Mouse (Mus musculus) limb, embryonic 11.5 days (tissue): ENCODE data around the gene Ang. TPM values are rescaled to one million over a fixed set of nuclear protein-coding genes. Genes with fewer than 3 reads are reported as not detected.

Experiments
- ATAC-seq: fragments of 200-750 bp; cut with Nextera tagmentation; 2 replicates; pipeline ENCODE4 v1.8.0; 2017; ENCODE audit warnings: low read depth; ENCODE audit not compliant: insufficient number of reproducible peaks, low FRiP score, low TSS enrichment
- DNase-seq: peaks from one replicate; pipeline ENCODE4 v3.0.0-alpha.2; 2015; ENCODE audit warnings: low spot score
- H3K27ac ChIP-seq: fragments of 300-500 bp; sonication (generic); replicated peaks from 2 replicates; pipeline ENCODE4 v1.5.1; 2014; ENCODE audit warnings: low read depth, mild to moderate bottlenecking, low read length
- H3K27me3 ChIP-seq: fragments of 300-500 bp; sonication (generic); 2 replicates; pipeline ENCODE4 v1.6.1; 2014; ENCODE audit warnings: mild to moderate bottlenecking, low read length, mixed read lengths; ENCODE audit not compliant: control insufficient read depth, insufficient read depth
- H3K36me3 ChIP-seq: fragments of 300-500 bp; sonication (generic); 2 replicates; pipeline ENCODE4 v1.6.1; 2014; ENCODE audit warnings: mild to moderate bottlenecking, low read length, moderate library complexity, mixed read lengths; ENCODE audit not compliant: control insufficient read depth, insufficient read depth
- H3K4me1 ChIP-seq: fragments of 300-500 bp; sonication (generic); 2 replicates; pipeline ENCODE4 v1.6.1; 2014; ENCODE audit warnings: low read length, mixed read lengths; ENCODE audit not compliant: control insufficient read depth, insufficient read depth
- H3K4me2 ChIP-seq: fragments of 300-500 bp; sonication (generic); 2 replicates; pipeline ENCODE4 v1.6.1; 2014; ENCODE audit warnings: low read depth, mild to moderate bottlenecking, moderate library complexity; ENCODE audit not compliant: severe bottlenecking
- H3K4me3 ChIP-seq: fragments of 300-500 bp; sonication (generic); 2 replicates; pipeline ENCODE4 v1.5.1; 2014; ENCODE audit warnings: low read depth, low read length
- H3K9ac ChIP-seq: fragments of 300-500 bp; sonication (generic); 2 replicates; pipeline ENCODE4 v1.6.1; 2014; ENCODE audit warnings: mild to moderate bottlenecking, low read length
- H3K9me3 ChIP-seq: fragments of 300-500 bp; sonication (generic); 2 replicates; pipeline ENCODE4 v1.6.1; 2016; ENCODE audit warnings: low read length; ENCODE audit not compliant: control insufficient read depth
- WGBS: fragments of 180-500 bp; shearing (Covaris S2); extraction: QIAGEN DNeasy Blood & Tissue Kit; methylation state at CpG from one replicate; pipeline ENCODE4 v1.1.7; 2014; 5-methylcytosine and 5-hydroxymethylcytosine counted together
- polyA plus RNA-seq: library from polyadenylated mRNA; unstranded; fragments of >200 nt; fragmentation: Nextera tagmentation; extraction: Ambion mirVana; gene quantifications from 2 replicates; pipeline ENCODE4 v1.2.1, GENCODE M21; 2014

Gene Ang
- polyA plus RNA-seq, 1 experiment from 2014 or later: 2.2 TPM

DNA sequence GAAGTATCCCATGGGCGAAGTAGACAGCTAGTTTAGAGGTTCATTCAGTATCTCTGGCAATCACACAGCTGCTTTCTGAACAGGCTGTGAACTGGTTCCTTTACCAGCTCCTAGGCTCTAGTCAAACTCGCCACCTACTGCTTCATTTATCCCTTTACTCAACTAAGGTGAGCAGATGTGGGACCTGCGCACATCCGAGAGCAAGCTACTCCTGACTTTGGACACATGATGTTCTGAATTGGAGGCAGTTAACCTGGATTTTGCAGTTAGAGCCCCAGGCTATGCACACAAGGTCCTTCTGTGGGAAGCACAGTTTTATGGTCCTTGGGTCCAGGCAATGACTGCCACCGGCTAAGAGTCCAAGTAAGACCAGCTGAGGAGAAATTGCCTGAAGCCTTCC, 30.2 kb upstream of the Ang start:
- no peak overlapping the region for H3K9ac ChIP-seq

DNA sequence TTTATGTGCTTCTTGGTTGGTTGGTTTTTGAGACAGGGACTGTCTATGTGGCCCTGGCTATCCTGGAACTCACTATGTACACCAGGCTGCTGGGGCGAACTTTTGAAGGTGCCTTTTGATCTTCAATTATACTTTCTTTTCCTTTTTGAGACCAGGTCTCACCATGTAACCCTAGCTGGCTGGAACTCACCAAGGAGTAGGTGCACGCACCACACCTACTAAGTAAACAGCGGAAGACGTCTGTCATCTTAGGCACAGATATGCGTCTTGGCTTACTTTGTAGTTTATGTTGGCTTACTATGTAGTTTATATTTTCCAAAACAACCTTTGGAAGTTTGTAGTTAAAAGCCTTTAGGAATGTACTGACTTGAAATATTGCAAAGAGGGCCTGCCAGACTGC, 22.0 kb upstream of the Ang start:
- no peak overlapping the region for H3K9ac ChIP-seq
- no peak overlapping the region for H3K4me2 ChIP-seq
- ATAC-seq (no peak), DNase-seq (no peak)
- H3K36me3 ChIP-seq: no peaks in the 10 kb centered on the region
- 94% methylated on average over 5 of the region's 5 CpGs for WGBS
- H3K4me1 ChIP-seq: no peaks in the 10 kb centered on the region
- H3K27me3 ChIP-seq: no peaks in the 10 kb centered on the region
- no peaks in the 10 kb centered on the region for H3K9me3 ChIP-seq
- no peak overlapping the region for H3K4me3 ChIP-seq
- no peak overlapping the region for H3K27ac ChIP-seq

More for the DNA sequence above, 30.2 kb upstream of the Ang start:
- WGBS: 76% methylated on average over 5 of the region's 5 CpGs
- Histone ChIP-seq H3K36me3 (no peaks in the 10 kb centered on the region), H3K27ac (no peak overlapping the region), H3K27me3 (no peaks in the 10 kb centered on the region), H3K4me1 (no peaks in the 10 kb centered on the region), H3K9me3 (no peaks in the 10 kb centered on the region), H3K4me2 (no peak overlapping the region), H3K4me3 (no peak overlapping the region)
- ATAC-seq (no peak), DNase-seq (no peak)

DNA sequence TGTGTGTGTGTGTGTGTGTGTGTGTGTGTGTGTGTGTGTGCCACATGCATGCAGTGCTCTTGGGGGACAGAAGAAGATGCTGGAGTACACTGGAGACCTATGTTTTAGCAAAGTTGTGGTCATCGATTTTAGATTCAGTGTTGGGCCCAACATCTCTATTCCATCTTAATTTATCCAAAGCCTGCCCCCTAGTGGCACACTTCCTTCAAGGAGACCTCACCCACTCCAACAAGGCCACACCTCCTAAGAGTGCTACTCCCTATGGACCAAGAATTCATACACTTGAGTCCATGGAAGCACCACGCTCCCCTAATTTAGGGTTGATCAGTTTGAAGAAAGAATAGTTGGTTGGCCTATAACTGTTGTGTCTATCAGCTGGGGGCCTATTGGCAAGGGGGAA, 21.3 kb upstream of the Ang start:
- H3K4me1 ChIP-seq: no peaks in the 10 kb centered on the region
- DNase-seq: peak; percentile 42
- H3K4me3 ChIP-seq: no peak overlapping the region
- no peak overlapping the region for H3K4me2 ChIP-seq
- no peaks in the 10 kb centered on the region for H3K36me3 ChIP-seq
- no peak overlapping the region for H3K9ac ChIP-seq
- no peak for ATAC-seq
- no peaks in the 10 kb centered on the region for H3K9me3 ChIP-seq
- no peak overlapping the region for H3K27ac ChIP-seq
- WGBS: 84% methylated on average over 2 of the region's 2 CpGs
- no peaks in the 10 kb centered on the region for H3K27me3 ChIP-seq

DNA sequence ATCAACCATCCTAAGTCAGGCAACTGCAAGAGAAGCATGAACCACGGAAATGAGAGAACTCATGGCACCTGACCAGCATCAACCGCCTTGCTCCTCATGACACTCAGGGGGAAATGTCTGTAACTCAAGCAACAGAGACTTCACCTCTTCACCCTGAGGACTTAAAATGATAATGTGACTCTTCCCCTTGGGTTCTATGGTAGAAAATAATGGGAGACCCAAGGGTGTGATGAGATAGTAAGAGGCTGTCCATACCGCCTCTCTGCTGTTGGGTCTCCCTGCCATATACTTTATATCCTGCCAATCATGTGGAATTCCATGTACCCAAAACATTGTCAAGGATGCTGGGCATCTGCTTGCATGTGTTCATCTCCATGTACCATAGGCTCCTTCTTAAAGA, 16.6 kb upstream of the Ang start, which contains the start of gene Olfr750:
TSS of gene Olfr750 (minus strand) at position 101 of the 400 bp plus-strand sequence.
- Histone ChIP-seq H3K4me1 (no peaks in the 10 kb centered on the region), H3K36me3 (no peaks in the 10 kb centered on the region), H3K27me3 (no peaks in the 10 kb centered on the region), H3K27ac (no peak within 1 kb of the TSS), H3K9ac (no peak within 1 kb of the TSS), H3K9me3 (no peaks in the 10 kb centered on the region), H3K4me3 (no peak within 1 kb of the TSS), H3K4me2 (no peak within 1 kb of the TSS)
- 81% methylated on average over 3 of the region's 3 CpGs for WGBS
- DNase-seq: no peak
- ATAC-seq: no peak

DNA sequence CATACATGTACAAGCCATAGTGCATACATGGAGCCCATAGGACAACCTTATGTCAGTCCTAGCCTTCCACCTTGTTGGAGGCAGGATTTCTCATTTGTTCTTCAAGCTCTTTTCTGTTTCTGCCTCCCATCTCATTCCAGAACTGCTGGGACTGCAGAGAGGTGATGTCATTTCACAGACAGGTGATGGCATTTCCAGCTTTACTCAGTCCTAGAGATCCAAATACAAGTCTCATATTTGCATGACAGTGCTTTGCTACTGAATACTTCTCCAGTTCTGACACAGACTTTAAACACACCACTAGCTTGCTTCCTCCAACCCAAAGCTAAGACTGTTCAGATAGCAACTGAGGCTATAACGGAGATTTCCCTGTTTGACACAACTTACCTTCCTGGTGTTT, 11.8 kb upstream of the Ang start:
- Histone ChIP-seq H3K9me3 (no peaks in the 10 kb centered on the region), H3K36me3 (no peaks in the 10 kb centered on the region), H3K4me2 (no peak overlapping the region), H3K9ac (no peak overlapping the region), H3K4me3 (no peak overlapping the region), H3K27me3 (no peaks in the 10 kb centered on the region), H3K27ac (no peak overlapping the region), H3K4me1 (no peaks in the 10 kb centered on the region)
- no peak for DNase-seq
- 84% methylated on average over 1 of the region's 1 CpGs for WGBS
- ATAC-seq: no peak

DNA sequence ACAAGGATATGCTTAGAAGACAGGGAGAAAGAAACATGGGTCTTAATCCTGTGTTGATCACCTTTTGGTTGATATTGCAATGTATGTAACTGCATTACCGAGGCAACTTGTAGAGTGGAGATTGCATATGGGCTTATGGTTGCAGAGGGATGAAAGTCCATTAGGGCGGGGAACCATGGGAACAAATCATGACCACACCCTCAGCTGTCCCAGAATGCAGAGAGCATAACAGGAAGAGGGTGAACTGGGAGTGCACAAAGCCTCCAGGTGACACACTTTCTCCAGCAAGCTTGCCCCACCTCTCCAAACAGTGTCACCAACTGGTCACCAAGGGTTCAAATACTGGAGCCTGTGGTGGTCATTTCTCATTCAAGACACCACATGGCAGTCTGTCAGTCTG, 9.9 kb upstream of the Ang start:
- WGBS: 88% methylated on average over 2 of the region's 2 CpGs
- ATAC-seq: no peak
- Histone ChIP-seq H3K9ac (no peak overlapping the region), H3K36me3 (no peaks in the 10 kb centered on the region), H3K27me3 (no peaks in the 10 kb centered on the region), H3K4me2 (no peak overlapping the region), H3K27ac (no peak overlapping the region), H3K4me3 (no peak overlapping the region), H3K9me3 (no peaks in the 10 kb centered on the region), H3K4me1 (no peaks in the 10 kb centered on the region)
- no peak for DNase-seq

DNA sequence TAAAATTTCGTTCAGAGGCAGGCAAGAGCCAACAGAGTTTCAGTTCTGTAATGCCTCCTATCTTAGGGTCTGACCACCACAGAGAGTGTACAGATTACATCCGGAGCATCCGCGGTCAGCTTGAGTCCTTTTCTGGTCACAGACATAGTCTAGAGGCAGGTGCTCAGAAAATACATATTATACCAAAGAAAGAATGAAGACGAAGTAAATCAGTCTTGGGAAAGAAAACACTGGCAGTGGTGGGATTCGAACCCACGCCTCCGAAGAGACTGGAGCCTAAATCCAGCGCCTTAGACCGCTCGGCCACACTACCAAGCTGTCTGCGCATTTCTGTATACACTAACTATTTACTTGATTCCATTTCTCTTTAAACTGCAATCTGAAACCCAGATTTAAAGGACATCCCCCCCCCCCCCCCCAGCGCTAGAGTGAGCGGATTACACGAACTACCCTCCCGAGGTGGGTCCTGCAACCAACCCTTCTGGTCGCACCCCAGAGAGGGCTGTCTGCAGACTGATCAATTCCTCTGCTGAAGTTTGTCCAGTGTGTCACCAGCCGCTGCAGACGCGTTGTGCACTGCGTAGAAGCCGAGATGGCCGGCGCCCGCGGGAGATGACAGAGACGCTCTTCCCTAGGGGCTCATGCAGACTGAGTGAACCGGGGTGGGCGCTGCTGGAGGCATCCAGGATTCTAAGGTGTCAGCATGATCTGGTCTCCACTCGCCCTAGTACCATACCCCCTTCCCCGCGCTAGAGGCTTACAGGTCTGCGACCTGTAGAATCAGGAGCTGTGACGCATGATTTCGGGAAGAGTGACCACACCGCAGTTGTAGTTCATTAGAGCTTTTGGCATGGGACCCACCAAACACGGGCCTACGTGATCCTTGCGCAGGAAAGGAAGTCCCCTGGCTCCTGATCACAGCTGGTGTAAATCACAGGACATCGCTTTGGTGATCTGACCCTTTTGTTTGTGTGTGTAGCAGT, 8.1 kb upstream of the Ang start:
- no peak overlapping the region for H3K27ac ChIP-seq

DNA sequence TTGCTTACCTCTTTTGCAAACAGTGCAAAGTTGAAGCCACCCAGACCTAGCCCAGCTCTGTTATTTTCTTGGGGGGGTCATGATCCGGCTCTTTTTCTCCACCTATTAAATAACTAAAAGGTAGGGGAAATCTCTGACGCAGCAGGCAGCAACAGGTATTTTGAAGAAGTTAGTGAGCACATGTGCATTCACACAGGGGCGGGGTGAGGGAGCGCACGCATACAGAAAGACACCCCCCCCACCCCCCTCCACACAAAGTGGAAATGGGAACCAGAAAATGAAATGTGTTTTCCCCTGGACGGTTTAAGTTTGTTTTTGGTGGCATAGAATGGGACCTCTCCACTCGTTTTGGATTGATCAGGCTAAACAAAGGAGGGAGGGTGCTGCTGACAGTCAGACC, 7.1 kb upstream of the Ang start:
- Histone ChIP-seq H3K27me3 (no peaks in the 10 kb centered on the region), H3K36me3 (no peaks in the 10 kb centered on the region), H3K9ac (no peak overlapping the region), H3K4me3 (peak overlapping the region; percentile 39), H3K27ac (no peak overlapping the region), H3K4me1 (no peaks in the 10 kb centered on the region), H3K9me3 (no peaks in the 10 kb centered on the region), H3K4me2 (peak overlapping the region; percentile 51)
- ATAC-seq (no peak), DNase-seq (no peak)
- WGBS: 8% methylated on average over 7 of the region's 7 CpGs

More for the DNA sequence above, 8.1 kb upstream of the Ang start:
- DNase-seq (peak; percentile 77), ATAC-seq (peak; percentile 45; the same call in 1 of the 2 replicates)
- no peaks in the 10 kb centered on the region for H3K36me3 ChIP-seq
- peak overlapping the region; percentile 39 for H3K4me3 ChIP-seq
- H3K27me3 ChIP-seq: no peaks in the 10 kb centered on the region
- H3K9me3 ChIP-seq: no peaks in the 10 kb centered on the region
- H3K4me2 ChIP-seq: peak overlapping the region; percentile 51
- H3K4me1 ChIP-seq: no peaks in the 10 kb centered on the region
- no peak overlapping the region for H3K9ac ChIP-seq
- WGBS: 2% methylated on average over 40 of the region's 40 CpGs
